Mouse (Mus musculus) hematopoietic stem cell, adult 5-6 weeks (primary cell): ENCODE measurements around the gene Olfr152. TPM values are rescaled to one million over a fixed set of nuclear protein-coding genes. Genes with fewer than 3 reads are reported as not detected.

Source experiments
- ATAC-seq, 2 experiments: fragments of 125-278 bp in 1 of 2; replicated peaks in 1 of 2; 2 replicates each; pipeline ENCODE4 v1.8.0; 2016 to 2017; ENCODE audit warnings: inconsistent platforms in 2 of 2, mild to moderate bottlenecking in 2 of 2, moderate number of reproducible peaks in 2 of 2, low read depth in 1 of 2, moderate TSS enrichment in 1 of 2; ENCODE audit not compliant: low FRiP score in 2 of 2, poor library complexity in 2 of 2, severe bottlenecking in 2 of 2, insufficient read depth in 1 of 2, low TSS enrichment in 1 of 2
- total RNA-seq: library from RNA; stranded (forward); fragments of 172-1452, 232-1000 nt; gene quantifications from 2 replicates; pipeline ENCODE4 v1.2.3, GENCODE M21; 2017

Olfr152 gene
- total RNA-seq: not detected in 2 replicates

DNA sequence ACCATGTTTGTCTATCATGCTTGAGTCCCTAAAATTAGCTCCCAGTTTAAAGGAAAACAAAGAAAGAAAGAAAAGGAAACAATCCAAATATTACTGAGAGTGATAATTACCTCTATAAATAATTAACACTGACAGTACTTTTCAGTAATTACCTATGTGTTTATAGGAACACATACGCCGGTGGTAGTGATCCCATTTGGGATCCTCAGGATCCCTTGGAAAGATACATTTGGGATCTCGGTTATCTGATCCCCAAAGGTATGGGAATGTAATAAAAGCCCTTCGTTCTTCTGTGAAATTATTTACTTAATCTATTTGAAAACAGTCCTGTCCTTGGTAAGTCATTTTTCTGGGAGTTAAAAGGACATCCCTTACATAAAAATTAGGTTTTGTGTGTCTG, at the start of gene Olfr152:
Gene Olfr152 (plus strand): TSS at position 301 of the 400 bp plus-strand sequence.
- no peak for ATAC-seq

DNA sequence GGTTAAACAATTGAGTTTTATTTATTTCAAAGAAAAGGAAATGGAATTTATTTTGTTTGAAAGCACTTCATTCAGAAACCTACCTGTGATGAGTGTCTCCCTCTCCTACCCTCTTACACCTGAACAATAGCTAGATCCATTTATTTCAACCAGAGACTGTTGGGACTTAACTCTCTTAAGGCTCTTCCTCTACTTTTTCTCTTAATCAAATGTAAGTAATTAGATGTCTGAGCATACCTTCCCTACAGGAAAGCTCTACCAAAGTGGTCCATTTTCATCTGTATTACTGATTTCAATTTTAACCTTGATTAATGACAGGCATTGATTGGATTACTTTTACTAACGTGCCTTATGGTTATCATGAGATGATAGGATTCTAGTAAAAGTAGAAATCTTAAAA, 39.4 kb upstream of the Olfr152 start, which contains the start of gene Olfr1138:
Gene Olfr1138 (minus strand): TSS at position 101 of the 400 bp plus-strand sequence.
- ATAC-seq: no peak

DNA sequence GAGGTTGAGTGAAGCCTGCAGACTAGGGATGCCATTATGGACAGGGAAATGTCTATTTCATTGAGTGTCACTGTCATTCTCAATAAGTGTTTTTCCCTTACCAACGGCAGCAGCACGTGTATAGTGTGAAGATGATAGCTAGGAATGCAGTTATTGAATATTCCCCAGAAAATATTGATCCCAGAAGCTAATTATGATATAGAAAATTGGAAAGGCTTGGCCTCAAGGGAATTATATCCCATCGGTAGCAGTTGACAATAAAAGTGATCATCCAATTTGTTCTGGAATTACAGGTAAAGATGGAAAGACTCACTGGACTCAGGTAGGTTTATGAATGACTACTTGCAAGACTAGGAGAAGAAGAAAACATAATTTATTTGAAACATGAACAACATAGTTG, 35.8 kb upstream of the Olfr152 start, which contains the start of gene Olfr1140:
Gene Olfr1140 (plus strand): TSS at position 301 of the 400 bp plus-strand sequence.
- ATAC-seq: no peak

DNA sequence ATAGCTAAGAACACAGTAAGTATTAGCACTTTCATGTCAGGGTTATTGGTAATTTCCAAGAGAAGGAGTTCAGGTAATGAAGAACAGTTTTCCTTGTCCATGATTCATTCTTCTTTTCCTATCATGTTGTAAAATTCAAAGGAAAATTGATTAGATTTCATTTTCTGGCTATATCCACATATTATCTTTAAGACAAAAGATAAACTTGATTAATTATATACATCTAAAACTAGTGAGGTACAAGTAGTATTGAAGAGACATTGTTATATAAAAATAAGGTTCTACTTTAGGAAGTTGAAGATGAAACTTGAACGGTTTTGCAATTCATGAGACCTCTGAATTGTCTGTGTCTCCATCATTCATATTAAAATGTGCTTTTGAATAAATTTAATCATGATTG, 25.4 kb upstream of the Olfr152 start, which contains the start of gene Olfr1141:
Gene Olfr1141 (minus strand): TSS at position 101 of the 400 bp plus-strand sequence.
- no peak for ATAC-seq

DNA sequence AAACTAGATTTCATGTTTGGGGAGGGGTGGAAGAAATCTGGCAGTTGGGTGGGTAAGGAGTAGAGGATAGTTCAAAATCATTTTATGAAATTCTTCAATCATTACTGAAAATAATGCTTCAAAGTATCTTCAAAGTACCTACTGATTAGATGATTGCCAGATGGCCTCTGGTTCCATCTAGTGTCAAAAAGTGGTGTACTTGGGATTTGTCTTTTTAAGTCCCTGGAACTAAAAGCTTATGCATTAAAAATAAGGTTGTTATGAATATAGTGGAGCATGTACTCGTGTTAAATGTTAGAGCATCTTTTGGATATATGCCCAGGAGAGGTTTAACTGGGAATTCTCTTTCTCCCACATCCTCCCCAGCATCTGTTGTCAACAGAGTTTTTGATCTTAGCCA, 3.1 kb upstream of the Olfr152 start:
- no peak for ATAC-seq

DNA sequence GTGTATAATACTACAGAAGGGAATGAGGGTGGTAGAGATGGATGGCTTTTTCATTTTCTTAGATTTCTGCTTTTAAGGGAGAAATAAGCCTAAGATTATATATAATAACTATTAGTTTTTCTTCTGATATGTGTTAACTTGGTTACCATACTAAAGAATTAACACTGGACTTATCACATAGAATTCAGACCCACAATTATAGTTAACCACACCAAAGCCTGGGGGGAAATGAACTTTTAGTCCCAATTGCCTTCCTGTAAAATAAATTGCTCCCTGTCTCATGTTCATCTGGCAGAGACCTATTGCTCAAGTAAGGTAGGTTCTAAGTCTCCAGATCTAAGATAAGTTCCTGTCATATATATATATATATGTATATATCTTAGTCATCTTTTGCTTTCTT, 21.0 kb downstream of the Olfr152 start, which contains the start of gene Olfr1143:
Gene Olfr1143 (plus strand): TSS at position 301 of the 400 bp plus-strand sequence.
- no peak for ATAC-seq

- ATAC-seq: no peak
Observed at GRCm38 (mm10) chr2:87809522-87809921, 30.2 kb downstream of the Olfr152 start, which contains the start of gene Olfr1145. Gene Olfr1145 (plus strand): TSS chr2:87809822.

DNA sequence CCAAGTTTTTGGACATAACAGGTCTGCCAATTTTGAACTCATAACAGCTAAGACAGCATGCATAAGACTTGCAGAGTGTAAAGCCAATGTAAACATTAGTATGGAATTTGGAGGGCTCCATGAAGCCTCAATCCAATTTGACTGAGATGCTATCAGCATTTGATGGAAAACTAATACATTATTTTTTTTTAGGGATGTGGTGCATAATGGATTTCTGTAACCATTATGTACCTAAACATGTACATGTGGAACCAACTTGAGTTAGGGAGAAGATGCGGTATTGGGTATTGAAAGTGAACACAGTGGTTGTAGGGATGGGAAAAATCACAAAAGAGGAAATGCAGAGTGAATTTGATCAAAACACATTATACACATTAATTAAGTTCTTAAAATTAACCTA, 51.0 kb downstream of the Olfr152 start, which contains the start of gene Olfr1148:
Gene Olfr1148 (plus strand): TSS at position 301 of the 400 bp plus-strand sequence.
- no peak for ATAC-seq

Other genes starting within 250 kb of the Olfr152 start
- gene Olfr153, start 247.7 kb upstream of the Olfr152 start, total RNA-seq: not detected in 2 replicates
- not detected in 2 replicates for gene Olfr1128, start 233.9 kb upstream of the Olfr152 start, total RNA-seq
- gene Olfr1129, start 205.6 kb upstream of the Olfr152 start, total RNA-seq: not detected in 2 replicates
- gene Olfr1130, start 173.3 kb upstream of the Olfr152 start, total RNA-seq: not detected in 2 replicates
- gene Olfr1131, start 152.4 kb upstream of the Olfr152 start, total RNA-seq: not detected in 2 replicates
- gene Olfr1132, start 141.9 kb upstream of the Olfr152 start, total RNA-seq: not detected in 2 replicates
- gene Olfr1133, start 132.1 kb upstream of the Olfr152 start, total RNA-seq: not detected in 2 replicates
- gene Olfr1134, start 121.0 kb upstream of the Olfr152 start, total RNA-seq: not detected in 2 replicates
- gene Olfr1135, start 105.8 kb upstream of the Olfr152 start, total RNA-seq: not detected in 2 replicates
- gene Olfr1136, start 85.5 kb upstream of the Olfr152 start, total RNA-seq: not detected in 2 replicates
- not detected in 2 replicates for gene Olfr1137, start 66.3 kb upstream of the Olfr152 start, total RNA-seq
- gene Olfr1138, start 39.5 kb upstream of the Olfr152 start, total RNA-seq: not detected in 2 replicates
- gene Olfr1140, start 35.7 kb upstream of the Olfr152 start, total RNA-seq: not detected in 2 replicates
- not detected in 2 replicates for gene Olfr1141, start 25.5 kb upstream of the Olfr152 start, total RNA-seq
- not detected in 2 replicates for gene Olfr1143, start 21.1 kb downstream of the Olfr152 start, total RNA-seq
- gene Olfr1145, start 30.3 kb downstream of the Olfr152 start, total RNA-seq: not detected in 2 replicates
- gene Olfr1148, start 51.0 kb downstream of the Olfr152 start, total RNA-seq: not detected in 2 replicates
- not detected in 2 replicates for gene Olfr1150-ps1, start 64.5 kb downstream of the Olfr152 start, total RNA-seq
- not detected in 2 replicates for gene Olfr1151, start 76.4 kb downstream of the Olfr152 start, total RNA-seq
- gene Olfr1152, start 87.0 kb downstream of the Olfr152 start, total RNA-seq: not detected in 2 replicates
- not detected in 2 replicates for gene Olfr1153, start 115.5 kb downstream of the Olfr152 start, total RNA-seq
- gene Olfr1154, start 125.7 kb downstream of the Olfr152 start, total RNA-seq: not detected in 2 replicates
- gene Olfr1155, start 165.7 kb downstream of the Olfr152 start, total RNA-seq: not detected in 2 replicates
- not detected in 2 replicates for gene Olfr1156, start 173.6 kb downstream of the Olfr152 start, total RNA-seq
- not detected in 2 replicates for gene Olfr1157, start 188.8 kb downstream of the Olfr152 start, total RNA-seq
- not detected in 2 replicates for gene Olfr74, start 195.2 kb downstream of the Olfr152 start, total RNA-seq
- not detected in 2 replicates for gene Olfr1158, start 210.6 kb downstream of the Olfr152 start, total RNA-seq
- gene Olfr1160, start 228.8 kb downstream of the Olfr152 start, total RNA-seq: not detected in 2 replicates
- not detected in 2 replicates for gene Olfr1161, start 243.3 kb downstream of the Olfr152 start, total RNA-seq